Mouse (Mus musculus): ENCODE results near the gene Exoc3l2. TPM values are rescaled to one million over a fixed set of nuclear protein-coding genes. Genes with fewer than 3 reads are reported as not detected.

The Exoc3l2 gene
- polyA plus RNA-seq (2014; fragmentation: Illumina TruSeq; extraction: RNeasy Lipid Tissue Mini Kit (QIAGEN cat#74804); ENCODE audit: insufficient read depth, low read depth, low replicate concordance) = 1.3 TPM

GRCm38 (mm10) chr7:19462884-19463381 lies at the start of gene Exoc3l2:
Gene Exoc3l2 (plus strand): TSS chr7:19463331.

GRCm38 (mm10) chr7:19458591-19459111 lies 4.5 kb upstream of the Exoc3l2 start, which contains the start of gene Mark4:
Gene Mark4 (minus strand): TSS chr7:19458821.

GRCm38 (mm10) chr7:19508150-19508923 lies 45.2 kb downstream of the Exoc3l2 start, which contains the start of the genes Bloc1s3 and Trappc6a:
Gene Bloc1s3 (minus strand): TSS chr7:19508367.
Gene Trappc6a (plus strand): TSS chr7:19508395.

GRCm38 (mm10) chr7:19517652-19518365 lies 54.7 kb downstream of the Exoc3l2 start, which contains the start of gene Nkpd1:
Gene Nkpd1 (plus strand): TSS chr7:19517838.

Other genes with a start within 250 kb of the Exoc3l2 start
- 14.0 TPM for gene Opa3, start 235.0 kb upstream of the Exoc3l2 start, polyA plus RNA-seq (2014; fragmentation: Illumina TruSeq; extraction: RNeasy Lipid Tissue Mini Kit (QIAGEN cat#74804); ENCODE audit: insufficient read depth, low read depth, low replicate concordance)
- 88.6 TPM for gene Vasp, start 191.5 kb upstream of the Exoc3l2 start, polyA plus RNA-seq (2014; fragmentation: Illumina TruSeq; extraction: RNeasy Lipid Tissue Mini Kit (QIAGEN cat#74804); ENCODE audit: insufficient read depth, low read depth, low replicate concordance)
- gene Ppm1n, start 183.3 kb upstream of the Exoc3l2 start, polyA plus RNA-seq (2014; fragmentation: Illumina TruSeq; extraction: RNeasy Lipid Tissue Mini Kit (QIAGEN cat#74804); ENCODE audit: insufficient read depth, low read depth, low replicate concordance) = not detected
- 22.9 TPM for gene Rtn2, start 180.7 kb upstream of the Exoc3l2 start, polyA plus RNA-seq (2014; fragmentation: Illumina TruSeq; extraction: RNeasy Lipid Tissue Mini Kit (QIAGEN cat#74804); ENCODE audit: insufficient read depth, low read depth, low replicate concordance)
- gene Fosb, start 153.3 kb upstream of the Exoc3l2 start, polyA plus RNA-seq (2014; fragmentation: Illumina TruSeq; extraction: RNeasy Lipid Tissue Mini Kit (QIAGEN cat#74804); ENCODE audit: insufficient read depth, low read depth, low replicate concordance) = 1.3 TPM
- 27.7 TPM for gene Ercc1, start 118.6 kb upstream of the Exoc3l2 start, polyA plus RNA-seq (2014; fragmentation: Illumina TruSeq; extraction: RNeasy Lipid Tissue Mini Kit (QIAGEN cat#74804); ENCODE audit: insufficient read depth, low read depth, low replicate concordance)
- gene Cd3eap, start 103.8 kb upstream of the Exoc3l2 start, polyA plus RNA-seq (2014; fragmentation: Illumina TruSeq; extraction: RNeasy Lipid Tissue Mini Kit (QIAGEN cat#74804); ENCODE audit: insufficient read depth, low read depth, low replicate concordance) = 5.7 TPM
- 2.5 TPM for gene Ppp1r13l, start 103.6 kb upstream of the Exoc3l2 start, polyA plus RNA-seq (2014; fragmentation: Illumina TruSeq; extraction: RNeasy Lipid Tissue Mini Kit (QIAGEN cat#74804); ENCODE audit: insufficient read depth, low read depth, low replicate concordance)
- gene Ercc2, start 81.3 kb upstream of the Exoc3l2 start, polyA plus RNA-seq (2014; fragmentation: Illumina TruSeq; extraction: RNeasy Lipid Tissue Mini Kit (QIAGEN cat#74804); ENCODE audit: insufficient read depth, low read depth, low replicate concordance) = 14.0 TPM
- gene Klc3, start 59.2 kb upstream of the Exoc3l2 start, polyA plus RNA-seq (2014; fragmentation: Illumina TruSeq; extraction: RNeasy Lipid Tissue Mini Kit (QIAGEN cat#74804); ENCODE audit: insufficient read depth, low read depth, low replicate concordance) = 7.1 TPM
- gene Ckm, start 58.6 kb upstream of the Exoc3l2 start, polyA plus RNA-seq (2014; fragmentation: Illumina TruSeq; extraction: RNeasy Lipid Tissue Mini Kit (QIAGEN cat#74804); ENCODE audit: insufficient read depth, low read depth, low replicate concordance) = 26.2 TPM
- gene Mark4, start 4.5 kb upstream of the Exoc3l2 start, polyA plus RNA-seq (2014; fragmentation: Illumina TruSeq; extraction: RNeasy Lipid Tissue Mini Kit (QIAGEN cat#74804); ENCODE audit: insufficient read depth, low read depth, low replicate concordance) = 9.0 TPM
- 6.7 TPM for gene Bloc1s3, start 45.0 kb downstream of the Exoc3l2 start, polyA plus RNA-seq (2014; fragmentation: Illumina TruSeq; extraction: RNeasy Lipid Tissue Mini Kit (QIAGEN cat#74804); ENCODE audit: insufficient read depth, low read depth, low replicate concordance)
- 58.3 TPM for gene Trappc6a, start 45.1 kb downstream of the Exoc3l2 start, polyA plus RNA-seq (2014; fragmentation: Illumina TruSeq; extraction: RNeasy Lipid Tissue Mini Kit (QIAGEN cat#74804); ENCODE audit: insufficient read depth, low read depth, low replicate concordance)
- gene Nkpd1, start 54.5 kb downstream of the Exoc3l2 start, polyA plus RNA-seq (2014; fragmentation: Illumina TruSeq; extraction: RNeasy Lipid Tissue Mini Kit (QIAGEN cat#74804); ENCODE audit: insufficient read depth, low read depth, low replicate concordance) = 0.13 TPM
- 50.4 TPM for gene Ppp1r37, start 99.7 kb downstream of the Exoc3l2 start, polyA plus RNA-seq (2014; fragmentation: Illumina TruSeq; extraction: RNeasy Lipid Tissue Mini Kit (QIAGEN cat#74804); ENCODE audit: insufficient read depth, low read depth, low replicate concordance)
- gene Zfp296, start 114.0 kb downstream of the Exoc3l2 start, polyA plus RNA-seq (2014; fragmentation: Illumina TruSeq; extraction: RNeasy Lipid Tissue Mini Kit (QIAGEN cat#74804); ENCODE audit: insufficient read depth, low read depth, low replicate concordance) = 1.9 TPM
- gene Gemin7, start 114.3 kb downstream of the Exoc3l2 start, polyA plus RNA-seq (2014; fragmentation: Illumina TruSeq; extraction: RNeasy Lipid Tissue Mini Kit (QIAGEN cat#74804); ENCODE audit: insufficient read depth, low read depth, low replicate concordance) = 93.3 TPM
- gene Clasrp, start 141.2 kb downstream of the Exoc3l2 start, polyA plus RNA-seq (2014; fragmentation: Illumina TruSeq; extraction: RNeasy Lipid Tissue Mini Kit (QIAGEN cat#74804); ENCODE audit: insufficient read depth, low read depth, low replicate concordance) = 17.3 TPM
- 13.0 TPM for gene Relb, start 166.1 kb downstream of the Exoc3l2 start, polyA plus RNA-seq (2014; fragmentation: Illumina TruSeq; extraction: RNeasy Lipid Tissue Mini Kit (QIAGEN cat#74804); ENCODE audit: insufficient read depth, low read depth, low replicate concordance)
- gene Clptm1, start 201.7 kb downstream of the Exoc3l2 start, polyA plus RNA-seq (2014; fragmentation: Illumina TruSeq; extraction: RNeasy Lipid Tissue Mini Kit (QIAGEN cat#74804); ENCODE audit: insufficient read depth, low read depth, low replicate concordance) = 45.0 TPM
- 10.3 TPM for gene Apoc2, start 214.6 kb downstream of the Exoc3l2 start, polyA plus RNA-seq (2014; fragmentation: Illumina TruSeq; extraction: RNeasy Lipid Tissue Mini Kit (QIAGEN cat#74804); ENCODE audit: insufficient read depth, low read depth, low replicate concordance)
- not detected for gene Gm44805, start 218.1 kb downstream of the Exoc3l2 start, polyA plus RNA-seq (2014; fragmentation: Illumina TruSeq; extraction: RNeasy Lipid Tissue Mini Kit (QIAGEN cat#74804); ENCODE audit: insufficient read depth, low read depth, low replicate concordance)
- not detected for gene Apoc4, start 218.1 kb downstream of the Exoc3l2 start, polyA plus RNA-seq (2014; fragmentation: Illumina TruSeq; extraction: RNeasy Lipid Tissue Mini Kit (QIAGEN cat#74804); ENCODE audit: insufficient read depth, low read depth, low replicate concordance)
- 122 TPM for gene Apoc1, start 229.3 kb downstream of the Exoc3l2 start, polyA plus RNA-seq (2014; fragmentation: Illumina TruSeq; extraction: RNeasy Lipid Tissue Mini Kit (QIAGEN cat#74804); ENCODE audit: insufficient read depth, low read depth, low replicate concordance)
- 1,026 TPM for gene Apoe, start 235.9 kb downstream of the Exoc3l2 start, polyA plus RNA-seq (2014; fragmentation: Illumina TruSeq; extraction: RNeasy Lipid Tissue Mini Kit (QIAGEN cat#74804); ENCODE audit: insufficient read depth, low read depth, low replicate concordance)